Mouse (Mus musculus): ENCODE results near the gene Dclk2.

The Dclk2 gene

GRCm38 (mm10) chr3:86887512-86887911, 33.1 kb downstream of the Dclk2 start:
- DNase-seq, result no peak

GRCm38 (mm10) chr3:86885180-86885579, 35.5 kb downstream of the Dclk2 start:
- no peak for DNase-seq

- DNase-seq, result no peak
Measured at GRCm38 (mm10) chr3:86884481-86884880, 36.2 kb downstream of the Dclk2 start.

GRCm38 (mm10) chr3:86883985-86884384, 36.7 kb downstream of the Dclk2 start:
- DNase-seq, result no peak

- no peak for DNase-seq
Measured at GRCm38 (mm10) chr3:86875912-86876311, 44.7 kb downstream of the Dclk2 start.

- DNase-seq, result no peak
Measured at GRCm38 (mm10) chr3:86873092-86873600, 47.5 kb downstream of the Dclk2 start.

- DNase-seq, result no peak
Measured at GRCm38 (mm10) chr3:86870952-86871351, 49.7 kb downstream of the Dclk2 start.

GRCm38 (mm10) chr3:86870411-86870810, 50.2 kb downstream of the Dclk2 start:
- DNase-seq, result no peak

- no peak for DNase-seq
Measured at GRCm38 (mm10) chr3:86868721-86869120, 51.9 kb downstream of the Dclk2 start.

- DNase-seq, result no peak
Measured at GRCm38 (mm10) chr3:86863327-86864008, 57.2 kb downstream of the Dclk2 start.

GRCm38 (mm10) chr3:86862939-86863311, 57.7 kb downstream of the Dclk2 start:
- peak in 1 of 2 experiments; percentile 49 for DNase-seq

GRCm38 (mm10) chr3:86862245-86862938, 58.3 kb downstream of the Dclk2 start:
- no peak for DNase-seq

- DNase-seq, result no peak
Measured at GRCm38 (mm10) chr3:86859791-86860190, 60.9 kb downstream of the Dclk2 start.

- no peak for DNase-seq
Measured at GRCm38 (mm10) chr3:86858699-86859098, 62.0 kb downstream of the Dclk2 start.

GRCm38 (mm10) chr3:86857833-86858398, 62.7 kb downstream of the Dclk2 start:
- DNase-seq, result no peak

- DNase-seq, result no peak
Measured at GRCm38 (mm10) chr3:86852867-86853266, 67.8 kb downstream of the Dclk2 start.

GRCm38 (mm10) chr3:86851131-86851530, 69.5 kb downstream of the Dclk2 start:
- no peak for DNase-seq

- DNase-seq, result peak; percentile 62 to 77
Measured at GRCm38 (mm10) chr3:86850394-86851030, 70.1 kb downstream of the Dclk2 start.

- DNase-seq, result no peak
Measured at GRCm38 (mm10) chr3:86849337-86849736, 71.3 kb downstream of the Dclk2 start.

GRCm38 (mm10) chr3:86847536-86847935, 73.1 kb downstream of the Dclk2 start:
- no peak for DNase-seq

GRCm38 (mm10) chr3:86846036-86846435, 74.6 kb downstream of the Dclk2 start:
- DNase-seq, result no peak

- DNase-seq, result no peak
Measured at GRCm38 (mm10) chr3:86845578-86845977, 75.1 kb downstream of the Dclk2 start.

GRCm38 (mm10) chr3:86844804-86845481, 75.7 kb downstream of the Dclk2 start:
- no peak for DNase-seq
